Mouse (Mus musculus) layer of hippocampus, adult 2 months (tissue): Measurements from ENCODE around the gene Pcx. TPM values are rescaled to one million over a fixed set of nuclear protein-coding genes. Genes with fewer than 3 reads are reported as not detected.
"Not testable (repeated sequence)": the region's sequence is repeated elsewhere in the genome, so short reads cannot be mapped to it uniquely, and the experiment has no call there.

ENCODE experiments used
- DNase-seq, 2 experiments: peaks; one replicate each; pipeline ENCODE4 v3.0.0; 2022; ENCODE audit warnings: low spot score in 2 of 2
- H3K27ac ChIP-seq: fragments of 200-600 bp; 2 replicates; pipeline ENCODE4 v1.8.1; 2022
- H3K4me3 ChIP-seq: fragments of 200-600 bp; 2 replicates; pipeline ENCODE4 v1.8.1; 2022; ENCODE audit warnings: mild to moderate bottlenecking
- CTCF ChIP-seq: fragments of 200-600 bp; conservative IDR thresholded peaks from 2 replicates; pipeline ENCODE4 v1.8.1; 2022; ENCODE audit warnings: antibody characterized with exemption, mild to moderate bottlenecking, moderate library complexity
- total RNA-seq, 2 experiments: library from RNA; stranded (reverse); gene quantifications; 2 replicates each; pipeline ENCODE4 v1.2.3; 2021

Gene Pcx
- total RNA-seq, 2 experiments from 2014 or later = 64.1 to 76.0 TPM

DNA sequence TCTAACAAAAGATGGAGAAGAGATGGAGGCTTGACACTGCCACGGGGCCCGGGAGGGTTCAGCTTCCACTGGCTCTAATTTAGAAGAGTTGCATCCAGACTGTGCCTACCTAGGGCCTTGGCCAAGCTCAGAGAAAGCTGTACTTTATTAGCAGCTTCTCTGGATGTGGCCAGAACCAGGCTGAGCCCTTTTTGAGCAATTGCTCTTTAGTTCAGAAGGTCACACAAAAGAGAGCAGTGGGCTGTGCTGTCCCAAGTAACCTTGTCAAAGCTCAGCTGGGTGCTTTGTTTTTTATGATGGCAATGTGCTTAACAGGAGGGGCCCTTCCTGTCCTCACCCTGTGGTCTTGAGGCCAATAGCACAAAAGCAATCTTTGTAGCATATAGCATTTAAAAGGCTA lies 57.4 kb downstream of the Pcx start:
- Histone ChIP-seq H3K27ac (peak overlapping the region; percentile 28; the same call in 1 of the 2 replicates), H3K4me3 (no peak overlapping the region)
- no peak for TF ChIP-seq CTCF
- DNase-seq = no peak

DNA sequence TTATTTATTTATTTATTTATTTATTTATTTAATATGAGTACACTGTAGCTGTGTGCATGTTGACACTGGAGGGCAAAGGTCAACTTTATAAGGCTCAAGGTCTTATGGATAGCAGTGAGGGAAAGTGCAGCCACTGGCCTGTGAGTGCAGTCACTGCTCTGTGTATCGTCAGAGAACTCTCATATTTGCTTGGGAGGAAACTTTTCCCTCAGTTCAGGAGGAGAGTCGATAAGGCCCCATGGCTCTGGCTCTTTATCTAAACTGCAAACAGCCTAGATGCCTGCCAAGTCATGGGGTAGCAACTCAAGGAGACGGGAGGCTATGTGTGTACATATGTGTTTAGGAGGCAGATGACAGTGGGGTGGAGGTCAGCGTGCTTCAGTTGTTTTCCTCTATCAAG lies 58.6 kb downstream of the Pcx start:
- Histone ChIP-seq H3K4me3 (no peak overlapping the region), H3K27ac (no peak overlapping the region)
- DNase-seq = no peak
- no peak for TF ChIP-seq CTCF

DNA sequence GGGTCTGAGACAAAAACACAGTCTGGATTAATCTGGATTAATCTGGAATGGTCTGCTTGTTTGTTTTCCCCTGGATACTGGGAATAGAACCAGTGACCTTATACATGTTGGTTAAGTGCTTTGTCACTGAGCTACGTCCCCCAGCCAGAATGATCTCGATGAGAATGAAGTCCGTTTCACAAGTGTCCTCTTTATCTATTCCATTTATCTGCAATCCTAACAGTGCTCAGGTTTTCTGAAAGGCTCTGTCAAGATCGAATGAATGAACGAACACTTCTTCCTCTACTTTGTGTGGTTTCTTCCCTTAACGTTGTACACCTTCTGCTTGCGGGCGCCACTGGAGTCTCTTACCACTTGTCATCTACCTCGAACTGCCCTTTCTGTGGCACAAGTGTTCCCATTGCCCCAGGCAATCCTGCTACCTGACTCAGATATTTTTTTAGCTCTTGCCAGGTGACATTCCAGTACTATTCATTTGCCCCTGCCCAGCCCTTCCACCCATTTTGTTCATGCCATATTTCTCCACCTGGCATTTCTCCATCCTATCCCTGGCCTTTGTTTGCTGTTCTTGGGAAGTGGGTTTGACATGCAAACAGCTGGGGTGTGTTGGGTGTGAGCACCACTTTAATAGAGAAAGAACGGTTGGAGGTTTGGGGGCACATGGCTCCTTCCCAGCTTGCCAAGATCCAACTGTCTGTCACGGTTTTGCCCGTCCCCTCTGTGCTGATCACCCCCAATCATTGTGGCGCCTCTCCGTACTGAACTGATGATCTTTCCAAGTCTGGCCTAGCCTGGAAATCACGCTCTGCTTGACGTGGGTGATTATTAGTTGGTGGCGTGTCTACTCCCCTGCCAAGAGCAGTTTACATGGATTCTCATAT lies 59.3 kb downstream of the Pcx start:
- no peak for TF ChIP-seq CTCF
- DNase-seq = no peak

DNA sequence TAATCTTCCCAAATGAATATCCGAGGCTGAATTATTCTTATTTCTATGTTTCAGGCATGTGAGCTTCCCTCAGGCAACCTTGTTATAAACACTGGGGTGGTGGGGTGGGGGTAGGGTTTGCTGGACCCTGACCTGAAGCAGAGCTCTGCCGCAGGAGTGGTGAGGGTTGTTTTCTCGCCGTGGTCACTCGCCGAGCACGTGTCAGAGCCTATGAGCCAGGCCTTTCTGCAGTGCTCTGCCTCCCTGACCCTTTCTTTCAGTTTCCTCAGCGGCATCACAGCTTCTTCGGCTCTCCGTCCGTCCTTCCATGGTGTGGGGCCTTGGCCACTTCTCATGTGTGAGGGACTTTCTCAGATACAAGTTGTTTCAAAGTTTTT lies 60.0 kb downstream of the Pcx start:
- no peak for TF ChIP-seq CTCF
- H3K4me3 ChIP-seq = no peak overlapping the region
- no peak for DNase-seq
- 0 out of 2 replicates have a peak overlapping the region, but pooled peaks have one; percentile 2 for H3K27ac ChIP-seq

More for the DNA sequence above, 59.3 kb downstream of the Pcx start:
- H3K4me3 ChIP-seq = no peak overlapping the region
- H3K27ac ChIP-seq = 0 out of 2 replicates have a peak overlapping the region, but pooled peaks have one; percentile 2

DNA sequence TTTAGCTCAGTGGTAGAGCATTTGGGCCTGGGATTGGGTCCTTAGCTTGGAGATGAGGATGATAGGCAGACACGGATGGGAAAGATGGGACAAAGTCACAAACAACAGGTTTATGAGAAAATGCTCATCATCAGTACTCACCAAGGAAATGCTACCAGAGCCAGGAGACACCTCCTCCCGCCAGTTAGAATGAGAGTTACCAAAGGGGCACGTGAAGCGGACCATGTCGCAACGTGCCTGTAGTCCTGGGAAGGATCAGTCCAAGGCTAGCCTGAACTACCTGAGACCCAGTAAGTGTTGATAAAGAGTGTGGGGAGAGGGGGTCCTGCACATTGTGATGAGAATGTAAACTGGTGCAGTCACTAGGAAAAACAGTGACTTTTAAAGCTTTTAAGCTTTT lies 60.5 kb downstream of the Pcx start:
- 0 out of 2 replicates have a peak overlapping the region, but pooled peaks have one; percentile 2 for H3K27ac ChIP-seq
- no peak for TF ChIP-seq CTCF
- H3K4me3 ChIP-seq = no peak overlapping the region
- no peak for DNase-seq

DNA sequence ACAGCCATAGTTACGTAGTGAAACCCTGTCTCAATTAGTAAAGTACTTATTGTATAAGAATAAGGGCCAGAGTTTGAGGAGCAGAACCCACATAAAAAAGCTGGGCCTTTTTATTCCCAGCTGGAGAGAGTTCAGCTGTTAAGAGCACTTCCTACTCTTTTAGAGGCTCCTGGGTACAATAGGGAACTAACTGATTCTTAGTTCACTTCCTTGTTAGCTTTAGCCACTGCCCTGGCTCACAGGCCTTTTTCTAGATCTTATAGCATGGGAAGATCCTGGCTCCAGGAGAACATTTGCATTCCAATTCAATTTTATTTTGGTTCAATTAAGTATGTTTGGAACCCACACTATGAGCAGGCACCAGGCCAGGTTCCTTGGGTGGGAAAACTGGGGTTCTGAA lies 61.4 kb downstream of the Pcx start:
- no peak for TF ChIP-seq CTCF
- H3K27ac ChIP-seq = peak overlapping the region; percentile 19; the same call in 1 of the 2 replicates
- DNase-seq = no peak
- H3K4me3 ChIP-seq = no peak overlapping the region

DNA sequence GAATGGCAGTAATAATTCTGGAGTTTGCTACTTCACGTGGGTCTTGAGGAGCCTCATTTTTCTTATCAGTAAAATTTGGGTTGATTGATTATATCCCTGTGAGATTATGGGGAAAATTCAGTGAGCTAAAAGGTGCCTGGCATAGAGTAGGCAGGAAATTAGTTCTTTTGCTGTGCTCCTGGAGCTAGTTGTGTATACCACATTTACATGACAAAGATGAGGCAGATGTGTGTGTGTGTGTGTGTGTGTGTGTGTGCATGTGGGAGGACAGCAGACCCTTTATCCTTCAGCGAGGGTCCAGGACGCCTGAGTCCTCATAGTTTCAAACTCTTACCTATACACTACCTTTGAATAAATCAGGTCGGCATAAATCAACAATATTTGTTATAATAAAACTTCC lies 61.8 kb downstream of the Pcx start:
- TF ChIP-seq CTCF = no peak
- Histone ChIP-seq H3K4me3 (no peak overlapping the region), H3K27ac (peak overlapping the region; percentile 19; the same call in 1 of the 2 replicates)
- DNase-seq = no peak

DNA sequence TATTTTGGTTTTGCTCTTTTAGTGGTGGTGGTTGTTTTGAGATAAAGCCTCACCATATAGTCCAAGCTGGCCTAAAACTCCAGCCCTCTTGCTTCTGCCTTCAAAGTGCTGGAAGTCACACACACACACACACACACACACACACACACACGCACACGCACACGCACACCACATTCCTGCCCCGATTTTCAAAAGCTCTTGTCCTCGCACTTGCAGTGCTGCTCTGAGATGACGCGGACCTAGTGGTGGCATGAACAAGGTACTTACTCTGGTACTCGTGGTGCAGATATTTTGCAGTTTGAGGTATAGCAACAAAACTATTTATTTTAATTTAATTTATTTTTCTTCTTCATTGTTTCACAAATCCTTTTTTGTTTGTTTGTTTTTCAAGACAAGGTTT lies 62.2 kb downstream of the Pcx start:
- H3K27ac ChIP-seq = no peak overlapping the region
- TF ChIP-seq CTCF = no peak
- no peak overlapping the region for H3K4me3 ChIP-seq
- DNase-seq = no peak

DNA sequence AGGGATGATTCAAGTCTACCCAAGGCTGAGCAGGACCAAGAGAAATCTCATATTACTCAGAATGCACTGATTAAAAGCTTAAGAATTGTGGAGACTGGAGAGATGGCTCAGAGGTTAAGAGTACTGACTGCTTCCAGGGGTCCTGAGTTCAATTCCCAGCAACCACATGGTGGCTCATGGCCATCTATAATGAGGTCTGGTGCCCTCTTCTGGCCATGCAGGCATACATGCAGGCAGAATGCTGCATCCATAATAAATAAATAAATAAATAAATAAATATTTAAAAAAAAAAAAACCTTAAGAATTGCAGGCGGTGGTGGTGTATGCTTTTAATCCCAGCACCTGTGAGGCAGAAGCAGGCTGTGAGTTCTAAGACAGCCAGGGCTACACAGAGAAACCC lies 63.0 kb downstream of the Pcx start:
- Histone ChIP-seq H3K27ac (no peak overlapping the region), H3K4me3 (no peak overlapping the region)
- no peak for DNase-seq
- peak; percentile 62 for TF ChIP-seq CTCF

DNA sequence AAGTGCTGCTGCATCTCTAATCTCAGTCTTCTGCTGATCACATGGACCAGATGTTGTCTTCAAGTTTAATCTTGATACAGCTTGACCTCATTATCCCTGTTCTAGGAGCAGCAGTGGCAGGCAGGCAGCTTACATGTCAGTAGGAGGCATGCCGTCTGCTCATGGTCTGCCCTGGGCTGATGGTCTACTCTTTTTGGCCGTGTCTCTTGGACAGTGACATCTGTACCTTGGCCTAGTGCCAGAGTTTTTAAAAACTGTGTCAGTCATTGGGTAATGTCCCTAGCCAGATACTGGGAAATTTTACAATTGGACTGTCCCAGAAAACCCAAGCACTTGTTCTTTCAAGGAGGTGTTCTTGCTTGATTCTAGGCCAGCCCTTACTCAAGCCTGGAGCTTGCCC lies 68.5 kb downstream of the Pcx start:
- Histone ChIP-seq H3K4me3 (no peak overlapping the region), H3K27ac (no peak overlapping the region)
- DNase-seq = no peak
- TF ChIP-seq CTCF = no peak

DNA sequence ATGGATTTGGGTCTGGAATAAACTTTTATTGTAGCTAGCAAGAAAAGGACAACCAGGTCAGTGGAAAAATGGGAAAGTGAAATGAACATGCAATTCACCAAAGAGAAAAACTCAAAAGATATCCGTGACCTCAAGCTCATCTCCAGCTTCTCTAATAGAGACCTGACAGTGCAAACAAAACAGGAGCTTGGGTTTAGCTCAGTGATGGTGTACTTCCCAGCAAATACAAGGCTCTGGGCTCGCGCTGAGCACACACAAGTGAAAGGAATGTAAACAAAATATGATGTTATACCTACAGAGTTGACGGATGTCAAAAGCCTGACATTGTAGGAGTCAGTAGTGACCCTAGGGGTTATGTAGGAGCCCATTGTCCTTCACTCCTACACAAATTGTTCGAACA lies 69.0 kb downstream of the Pcx start:
- Histone ChIP-seq H3K27ac (no peak overlapping the region), H3K4me3 (no peak overlapping the region)
- DNase-seq = no peak
- no peak for TF ChIP-seq CTCF

DNA sequence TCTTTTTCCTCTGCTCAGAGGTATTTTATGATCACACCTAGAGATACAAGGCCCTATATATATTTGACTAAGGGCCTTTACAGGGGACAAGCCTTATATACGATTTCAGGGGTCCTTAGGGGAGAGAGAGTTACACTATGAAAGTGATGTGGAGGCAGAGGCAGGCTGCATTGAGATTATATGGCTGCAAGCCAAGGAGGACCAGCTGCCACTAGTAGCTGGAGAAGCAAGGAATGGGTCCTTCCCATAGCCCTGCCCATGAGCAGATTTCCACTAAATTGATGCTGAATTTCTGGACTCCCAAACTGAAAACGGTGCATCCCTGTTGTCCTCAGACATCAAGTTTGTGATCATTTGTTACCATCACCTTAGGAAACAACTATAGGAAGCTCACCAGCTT lies 73.6 kb downstream of the Pcx start:
- TF ChIP-seq CTCF = no peak
- DNase-seq = no peak
- no peak overlapping the region for H3K27ac ChIP-seq
- no peak overlapping the region for H3K4me3 ChIP-seq

DNA sequence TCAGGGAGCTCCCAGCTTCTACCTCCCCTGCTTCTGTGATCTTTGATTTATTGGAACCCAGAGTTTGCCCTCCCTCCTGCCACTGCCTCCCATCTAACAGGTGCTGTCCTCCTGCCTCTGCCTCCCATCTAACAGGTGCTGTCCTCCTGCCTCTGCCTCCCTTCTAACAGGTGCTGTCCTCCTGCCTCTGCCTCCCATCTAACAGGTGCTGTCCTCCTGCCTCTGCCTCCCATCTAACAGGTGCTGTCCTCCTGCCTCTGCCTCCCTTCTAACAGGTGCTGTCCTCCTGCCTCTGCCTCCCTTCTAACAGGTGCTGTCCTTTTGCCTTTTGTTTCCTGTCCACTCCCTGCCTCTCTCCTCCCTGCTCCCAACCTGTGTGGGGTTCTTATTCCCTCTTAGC lies 76.5 kb downstream of the Pcx start:
- not testable (repeated sequence) for H3K27ac ChIP-seq, DNase-seq, H3K4me3 ChIP-seq

DNA sequence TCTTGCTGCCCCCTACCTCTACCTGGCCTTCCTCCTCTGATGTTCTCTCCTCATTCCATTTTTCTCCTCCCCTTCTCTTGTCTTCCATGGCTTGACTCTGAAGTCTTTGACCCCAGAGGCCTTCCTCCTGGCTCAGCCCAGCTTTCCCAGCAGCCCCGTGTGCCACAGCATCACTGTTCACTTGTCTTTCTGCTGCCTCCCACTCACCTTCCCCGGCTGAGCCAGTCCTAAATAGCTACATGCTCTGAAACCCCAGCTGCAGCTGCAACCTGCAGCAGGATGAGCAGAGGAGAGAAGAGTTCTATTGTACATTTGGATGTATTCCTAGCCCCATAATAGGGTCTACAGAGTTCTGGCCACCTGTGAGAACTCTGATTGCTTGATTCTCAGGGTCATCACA lies 77.2 kb downstream of the Pcx start:
- no peak overlapping the region for H3K4me3 ChIP-seq
- H3K27ac ChIP-seq = 0 out of 2 replicates have a peak overlapping the region, but pooled peaks have one; percentile 39
- no peak for TF ChIP-seq CTCF
- DNase-seq = no peak
